16 mouse cellular contexts compared by ENCODE assay signal in genomic region chr9:79889132-79889531, GRCm38 (mm10).
A peak's percentile ranks its signal among the peaks of the same experiment; 100 is the strongest.
DNase-seq lines count a peak whose midpoint lies in the region; ATAC-seq and TF ChIP-seq lines count a peak whose summit lies in the region.
"Had no signal": no experiment of that assay in that cellular context is flagged by ENCODE, and none has a peak within 500 bp of the region (broad histone marks: within the 10 kb centered on the region; RNA-seq: fewer than 3 reads in every experiment).

No protein-coding gene starts in this region.

- intact Hi-C loops in heart, adult 2 months (cut with DNase I) = loop anchor here (5.0 kb wide), 1 partner anchor 82 kb away; no protein-coding TSS in a partner anchor

- H3K4me3 ChIP-seq in heart, adult 2 months = no peak overlapping the region
- H3K4me3 ChIP-seq in liver, embryonic 14.5 days (ENCODE audit: insufficient read depth in 1 of 2, low read depth in 2 of 2, low read length in 2 of 2) = no peak overlapping the region
- H3K4me3 ChIP-seq in liver, embryonic 12.5 days = no peak overlapping the region
- H3K4me3 ChIP-seq: lung, embryonic 15.5 days had no signal

- no peaks in the 10 kb centered on the region for H3K9me3 ChIP-seq in liver, embryonic 14.5 days (ENCODE audit: control insufficient read depth, low read length)
- no peaks in the 10 kb centered on the region for H3K9me3 ChIP-seq in liver, embryonic 12.5 days (replicated peaks)
- H3K9me3 ChIP-seq: lung, embryonic 15.5 days had no signal

- peaks cover 20% of the 10 kb centered on the region for H3K36me3 ChIP-seq in heart, adult 2 months (ENCODE audit: control insufficient read depth, insufficient read depth, low read length)
- no peaks in the 10 kb centered on the region for H3K36me3 ChIP-seq in liver, embryonic 14.5 days (replicated peaks; ENCODE audit: control insufficient read depth, insufficient read depth, low read depth)
- no peaks in the 10 kb centered on the region for H3K36me3 ChIP-seq in liver, embryonic 12.5 days
- H3K36me3 ChIP-seq: lung, embryonic 15.5 days had no signal

- no peak for DNase-seq in heart, adult 2 months
- no peak for DNase-seq in heart, adult 9 months (ENCODE audit: low spot score in 2 of 2)
- no peak for DNase-seq in liver, embryonic 14.5 days (ENCODE audit: low read depth in 3 of 3, low spot score in 3 of 3)
- DNase-seq in 416B (ENCODE audit: low read depth) (peak; percentile 24), Patski (ENCODE audit: low read depth, low spot score) (no peak)
- no peak for DNase-seq in right cerebral cortex, adult 2 months (ENCODE audit: low spot score in 2 of 2)
- DNase-seq in kidney, adult 11 months = no peak
- DNase-seq: adrenal gland, postnatal 14 days; cerebellum, postnatal 36 days; gastrocnemius, postnatal 25 days; heart, postnatal 10 days; kidney, adult 8-10 months; left cerebral cortex, postnatal 4 days had no signal

- in situ Hi-C loops in Patski (cut with MboI; ENCODE audit: low pct_unique_long_range_greater_than_20kb) = loop anchor here (25.0 kb wide), 1 partner anchor 98 kb away; no protein-coding TSS in a partner anchor

- no peak overlapping the region for H3K27ac ChIP-seq in heart, adult 2 months
- H3K27ac ChIP-seq in liver, embryonic 14.5 days = no peak overlapping the region
- H3K27ac ChIP-seq in liver, embryonic 12.5 days = no peak overlapping the region
- H3K27ac ChIP-seq: lung, embryonic 15.5 days had no signal

- no peak overlapping the region for H3K4me2 ChIP-seq in liver, embryonic 14.5 days (ENCODE audit: low read depth)
- no peak overlapping the region for H3K4me2 ChIP-seq in liver, embryonic 12.5 days
- H3K4me2 ChIP-seq: lung, embryonic 15.5 days had no signal

- no peak overlapping the region for H3K9ac ChIP-seq in heart, adult 2 months (ENCODE audit: low read depth, low read length)
- H3K9ac ChIP-seq in liver, embryonic 14.5 days (replicated peaks) = no peak overlapping the region
- H3K9ac ChIP-seq in liver, embryonic 12.5 days = no peak overlapping the region
- H3K9ac ChIP-seq: lung, embryonic 15.5 days had no signal

- 93% methylated on average over 6 of the region's 6 CpGs for WGBS in heart, adult 2 months
- 65% methylated on average over 6 of the region's 6 CpGs for WGBS in liver, embryonic 14.5 days (ENCODE audit: insufficient replicate concordance)
- 68% methylated on average over 6 of the region's 6 CpGs for WGBS in liver, embryonic 12.5 days (ENCODE audit: insufficient replicate concordance)

- TF ChIP-seq CTCF in heart, adult 2 months (IDR thresholded peaks at IDR 0.05) = peak; percentile 50
- TF ChIP-seq CTCF in liver, embryonic 14.5 days (IDR thresholded peaks at IDR 0.05; ENCODE audit: low read depth) = peak; percentile 41; the same call in 1 of the 2 replicates
- peak; percentile 34 for TF ChIP-seq CTCF in Patski (IDR thresholded peaks at IDR 0.05)

- TF ChIP-seq EP300 in heart, adult 2 months (IDR thresholded peaks at IDR 0.05; ENCODE audit: insufficient read depth, low read depth, low read length) = no peak
- no peak for TF ChIP-seq EP300 in liver, embryonic 14.5 days (IDR thresholded peaks at IDR 0.05; ENCODE audit: low read depth)

- H3K27me3 ChIP-seq in heart, adult 2 months (ENCODE audit: control insufficient read depth, insufficient read depth, low read length) = no peaks in the 10 kb centered on the region
- no peaks in the 10 kb centered on the region for H3K27me3 ChIP-seq in liver, embryonic 14.5 days (ENCODE audit: control insufficient read depth, insufficient read depth, low read length)
- no peaks in the 10 kb centered on the region for H3K27me3 ChIP-seq in liver, embryonic 12.5 days (replicated peaks)
- H3K27me3 ChIP-seq in Patski = no peaks in the 10 kb centered on the region
- H3K27me3 ChIP-seq: lung, embryonic 15.5 days had no signal

- H3K4me1 ChIP-seq in heart, adult 2 months (ENCODE audit: control insufficient read depth, insufficient read depth, low read length) = peaks cover 7% of the 10 kb centered on the region
- H3K4me1 ChIP-seq in liver, embryonic 14.5 days (replicated peaks; ENCODE audit: control insufficient read depth in 2 of 2, insufficient read depth in 2 of 2, low read length in 1 of 2) = peaks cover 0 to 5% of the 10 kb centered on the region in 2 experiments; a peak in 2 of 4 replicates
- H3K4me1 ChIP-seq in liver, embryonic 12.5 days = peaks cover 9% of the 10 kb centered on the region

- ATAC-seq in liver, embryonic 14.5 days (ENCODE audit: insufficient read depth) = no peak
- ATAC-seq in liver, embryonic 12.5 days = no peak
- ATAC-seq in Patski = no peak
- ATAC-seq: forebrain, embryonic 16.5 days had no signal

- CTCF ChIA-PET in Patski (lab: Charles Lee) = interaction anchor here (1.3 to 2.2 kb wide), 2 partner anchors 9 to 34 kb away, joined by 4 to 7 read pairs; no protein-coding TSS in a partner anchor

- no peak for TF ChIP-seq POLR2A in heart, adult 2 months (IDR thresholded peaks at IDR 0.05; ENCODE audit: insufficient read depth, low read depth, low read length)

- POLR2A ChIA-PET in Patski (lab: Charles Lee) = interaction anchor here (1.0 kb wide), 1 partner anchor 13 kb away, joined by 3 read pairs; no protein-coding TSS in a partner anchor

- peaks cover 1% of the 10 kb centered on the region; the same call in 1 of the 2 replicates for H3K79me2 ChIP-seq in heart, adult 2 months (replicated peaks; ENCODE audit: control insufficient read depth, insufficient read depth, low read length)
